Mouse (Mus musculus) myocyte (in vitro differentiated cells): ENCODE measurements at regions not wholly inside any gene's neighbourhood (a gene's known extent, or its start where the extent isn't known, plus 50 kb on each side); places are given as distances from the start of the nearest gene placed in this dataset.

ENCODE experiments used
- CEBPB ChIP-seq: IDR thresholded peaks from 2 replicates; pipeline ENCODE4 v1.6.1; 2011; ENCODE audit warnings: mild to moderate bottlenecking, moderate library complexity; ENCODE audit not compliant: poor library complexity, insufficient read depth, severe bottlenecking
- E2F4 ChIP-seq: IDR thresholded peaks from one replicate; pipeline ENCODE4 v1.6.1; 2011; ENCODE audit warnings: mild to moderate bottlenecking, control low read depth, moderate library complexity; ENCODE audit not compliant: insufficient read depth
- MAX ChIP-seq: IDR thresholded peaks from one replicate; pipeline ENCODE4 v1.6.1; 2011; ENCODE audit warnings: low read depth, mild to moderate bottlenecking, control low read depth
- MYOD1 ChIP-seq, 3 experiments: IDR thresholded peaks; one replicate each; pipeline ENCODE4 v1.6.1; 2011; ENCODE audit warnings: control low read depth in 2 of 3, low read depth in 2 of 3, mild to moderate bottlenecking in 2 of 3, moderate library complexity in 1 of 3; ENCODE audit not compliant: insufficient read length in 2 of 3, control insufficient read depth in 1 of 3
- MYOG ChIP-seq, 3 experiments: IDR thresholded peaks; one replicate each; pipeline ENCODE4 v1.6.1; 2011; ENCODE audit warnings: control low read depth in 2 of 3, low read depth in 2 of 3, mild to moderate bottlenecking in 2 of 3; ENCODE audit not compliant: insufficient read length in 2 of 3, control insufficient read depth in 1 of 3, insufficient read depth in 1 of 3
- POLR2A ChIP-seq: IDR thresholded peaks from one replicate; pipeline ENCODE4 v1.6.1; 2011; ENCODE audit warnings: low read depth, mild to moderate bottlenecking, control low read depth, moderate library complexity; ENCODE audit not compliant: insufficient read length
- POLR2AphosphoS2 ChIP-seq: IDR thresholded peaks from one replicate; pipeline ENCODE4 v1.6.1; 2011; ENCODE audit warnings: low read depth, control low read depth; ENCODE audit not compliant: insufficient read length
- REST ChIP-seq: IDR thresholded peaks from one replicate; pipeline ENCODE4 v1.6.1; 2011; ENCODE audit warnings: mild to moderate bottlenecking, control low read depth, moderate library complexity; ENCODE audit not compliant: insufficient read depth, insufficient read length
- SRF ChIP-seq: IDR thresholded peaks from one replicate; pipeline ENCODE4 v1.6.1; 2011; ENCODE audit warnings: low read depth; ENCODE audit not compliant: control insufficient read depth, insufficient read length
- TCF12 ChIP-seq: IDR thresholded peaks from one replicate; pipeline ENCODE4 v1.6.1; 2011; ENCODE audit warnings: mild to moderate bottlenecking, control low read depth; ENCODE audit not compliant: poor library complexity, insufficient read depth, severe bottlenecking
- TCF3 ChIP-seq: IDR thresholded peaks from one replicate; pipeline ENCODE4 v1.6.1; 2011; ENCODE audit warnings: low read depth, control low read depth; ENCODE audit not compliant: insufficient read length
- USF1 ChIP-seq: IDR thresholded peaks from one replicate; pipeline ENCODE4 v1.6.1; 2011; ENCODE audit warnings: low read depth, mild to moderate bottlenecking, control low read depth, moderate library complexity

GRCm38 (mm10) chr5:133320626-133321025 lies 777.5 kb upstream of the Auts2 start:
- TF ChIP-seq CEBPB (no peak), POLR2A (no peak), POLR2AphosphoS2 (no peak), MYOG (IDR thresholded peaks at IDR 0.05; ENCODE audit: control insufficient read depth in 1 of 3, insufficient read depth in 1 of 3, insufficient read length in 2 of 3, low read depth in 2 of 3) (no peak), MYOD1 (IDR thresholded peaks at IDR 0.05; ENCODE audit: control insufficient read depth in 1 of 3, insufficient read length in 2 of 3, low read depth in 2 of 3) (no peak), TCF3 (no peak), TCF12 (no peak), USF1 (no peak), MAX (no peak), SRF (no peak), REST (no peak), E2F4 (no peak)
